Mouse (Mus musculus) testis, postnatal 14 days (tissue): ENCODE measurements around the gene Bpifb9a.
"Not testable (repeated sequence)": the region's sequence is repeated elsewhere in the genome, so short reads cannot be mapped to it uniquely, and the experiment has no call there.

Experiments
- DNase-seq: peaks from one replicate; pipeline ENCODE4 v3.0.0; 2021; ENCODE audit warnings: low spot score

Bpifb9a gene

GRCm38 (mm10) chr2:154306927-154307326 is 49.3 kb downstream of the Bpifb9a start, which contains the start of gene Bpifb9b:
Bpifb9b (plus strand) TSS chr2:154307227.
- DNase-seq, result not testable (repeated sequence)

- DNase-seq, result not testable (repeated sequence)
Observed at GRCm38 (mm10) chr2:154313771-154314170, 56.1 kb downstream of the Bpifb9a start.
